Mouse (Mus musculus) cerebellum, adult 2 months (tissue): ENCODE results near the gene Cfap100.

ENCODE experiments used
- CTCF ChIP-seq: fragments of 200-500 bp; IDR thresholded peaks from 2 replicates; pipeline ENCODE4 v1.5.1; 2011; ENCODE audit warnings: low read depth, mild to moderate bottlenecking, control low read depth, low read length, moderate library complexity, borderline replicate concordance; ENCODE audit not compliant: insufficient read depth
- POLR2A ChIP-seq: fragments of 200-500 bp; IDR thresholded peaks from 2 replicates; pipeline ENCODE4 v1.6.1; 2011; ENCODE audit warnings: low read length, control low read depth, borderline replicate concordance; ENCODE audit not compliant: insufficient read depth

- TF ChIP-seq POLR2A (no peak), CTCF (no peak)
Observed at GRCm38 (mm10) chr6:90397291-90397690, 31.3 kb downstream of the Cfap100 start.
